ENCODE assay signal across 9 mouse cellular contexts in genomic region chr11:84178571-84178970, GRCm38 (mm10). TPM values are rescaled to one million over a fixed set of nuclear protein-coding genes. Genes with fewer than 3 reads are reported as not detected.
DNase-seq lines count a peak whose midpoint lies in the region; ATAC-seq and TF ChIP-seq lines count a peak whose summit lies in the region.
"Had no signal": no experiment of that assay in that cellular context is flagged by ENCODE, and none has a peak within 500 bp of the region (broad histone marks: within the 10 kb centered on the region; RNA-seq: fewer than 3 reads in every experiment).

No protein-coding gene starts in this region.

- peak overlapping the region; percentile 85 for H3K4me2 ChIP-seq in kidney, embryonic 15.5 days
- H3K4me2 ChIP-seq in embryonic facial prominence, embryonic 15.5 days (replicated peaks): peak overlapping the region; percentile 81
- peak overlapping the region; percentile 95 for H3K4me2 ChIP-seq in intestine, postnatal 0 days (replicated peaks; ENCODE audit: low read depth)
- H3K4me2 ChIP-seq in myocyte (ENCODE audit: low read depth): peak overlapping the region; percentile 98

- H3K9me3 ChIP-seq in kidney, embryonic 15.5 days (replicated peaks): no peaks in the 10 kb centered on the region
- H3K9me3 ChIP-seq in embryonic facial prominence, embryonic 15.5 days (replicated peaks): no peaks in the 10 kb centered on the region
- no peaks in the 10 kb centered on the region for H3K9me3 ChIP-seq in intestine, postnatal 0 days (ENCODE audit: control insufficient read depth)

- peak overlapping the region; percentile 92 for H3K27ac ChIP-seq in kidney, embryonic 15.5 days
- peak overlapping the region; percentile 88 for H3K27ac ChIP-seq in embryonic facial prominence, embryonic 15.5 days (replicated peaks)
- H3K27ac ChIP-seq in intestine, postnatal 0 days (ENCODE audit: low read depth, low read length): no peak overlapping the region

- H3ac ChIP-seq in myocyte (ENCODE audit: control insufficient read depth, insufficient read length): no peak overlapping the region

- no peak overlapping the region for H3K9ac ChIP-seq in kidney, embryonic 15.5 days
- H3K9ac ChIP-seq in embryonic facial prominence, embryonic 15.5 days: no peak overlapping the region
- 0 out of 2 replicates have a peak overlapping the region, but pooled peaks have one; percentile 76 for H3K9ac ChIP-seq in intestine, postnatal 0 days (ENCODE audit: low read depth, low read length)

- TF ChIP-seq CTCF in intestine, postnatal 0 days (IDR thresholded peaks at IDR 0.05; ENCODE audit: low read depth): no peak

- peaks cover 19% of the 10 kb centered on the region for H3K4me1 ChIP-seq in kidney, embryonic 15.5 days
- peaks cover 14% of the 10 kb centered on the region for H3K4me1 ChIP-seq in embryonic facial prominence, embryonic 15.5 days
- H3K4me1 ChIP-seq in intestine, postnatal 0 days (replicated peaks; ENCODE audit: control insufficient read depth, insufficient read depth, low read length): no peaks in the 10 kb centered on the region

- peak overlapping the region; percentile 80 for H3K4me3 ChIP-seq in kidney, embryonic 15.5 days (replicated peaks)
- H3K4me3 ChIP-seq in embryonic facial prominence, embryonic 15.5 days (replicated peaks): peak overlapping the region; percentile 88; the same call in 1 of the 2 replicates
- peak overlapping the region; percentile 94; the same call in 1 of the 2 replicates for H3K4me3 ChIP-seq in intestine, postnatal 0 days (ENCODE audit: low read depth, low read length)
- peak overlapping the region; percentile 53 for H3K4me3 ChIP-seq in myocyte

- peaks cover 35% of the 10 kb centered on the region for H3K79me2 ChIP-seq in myocyte (ENCODE audit: control insufficient read depth, insufficient read depth)

- TF ChIP-seq POLR2A in myocyte (IDR thresholded peaks at IDR 0.05; ENCODE audit: insufficient read length, low read depth): no peak

- DNase-seq in kidney, postnatal 10 days: no peak
- no peak for DNase-seq in spleen, postnatal 4 days (ENCODE audit: low spot score in 2 of 2)
- no peak for DNase-seq in thymus, postnatal 36 days

- ATAC-seq in kidney, embryonic 15.5 days (replicated peaks; ENCODE audit: low FRiP score): no peak
- ATAC-seq in embryonic facial prominence, embryonic 15.5 days (ENCODE audit: insufficient number of reproducible peaks, low FRiP score, low TSS enrichment, low read depth): no peak
- ATAC-seq in intestine, postnatal 0 days: no peak
- no peak for ATAC-seq in activated CD4-positive, CD25-positive, alpha-beta regulatory T cell, adult 4 months

- H3K27me3 ChIP-seq in kidney, embryonic 15.5 days: no peaks in the 10 kb centered on the region
- H3K27me3 ChIP-seq in embryonic facial prominence, embryonic 15.5 days: no peaks in the 10 kb centered on the region
- H3K27me3 ChIP-seq in intestine, postnatal 0 days (replicated peaks; ENCODE audit: control insufficient read depth, insufficient read depth, low read length): no peaks in the 10 kb centered on the region
- H3K27me3 ChIP-seq in myocyte (ENCODE audit: control insufficient read depth, insufficient read depth, insufficient read length): no peaks in the 10 kb centered on the region

- H3K36me3 ChIP-seq in kidney, embryonic 15.5 days: no peaks in the 10 kb centered on the region; the same call in 1 of the 2 replicates
- no peaks in the 10 kb centered on the region for H3K36me3 ChIP-seq in embryonic facial prominence, embryonic 15.5 days
- H3K36me3 ChIP-seq in intestine, postnatal 0 days (ENCODE audit: control insufficient read depth, insufficient read depth): no peaks in the 10 kb centered on the region
- no peaks in the 10 kb centered on the region for H3K36me3 ChIP-seq in myocyte (ENCODE audit: control insufficient read depth, insufficient read depth)

- 35% methylated on average over 4 of the region's 4 CpGs for WGBS in kidney, embryonic 15.5 days
- 31% methylated on average over 4 of the region's 4 CpGs for WGBS in embryonic facial prominence, embryonic 15.5 days
- 51% methylated on average over 4 of the region's 4 CpGs for WGBS in intestine, postnatal 0 days

TF ChIP-seq in myocyte, 11 proteins besides CTCF, POLR2A, EP300 and RAD21:
- no peak for TF ChIP-seq TCF12 (IDR thresholded peaks at IDR 0.05; ENCODE audit: insufficient read depth, poor library complexity, severe bottlenecking)
- no peak for TF ChIP-seq MYOG (IDR thresholded peaks at IDR 0.05; ENCODE audit: control insufficient read depth in 1 of 3, insufficient read depth in 1 of 3, insufficient read length in 2 of 3, low read depth in 2 of 3)
- no peak for TF ChIP-seq E2F4 (IDR thresholded peaks at IDR 0.05; ENCODE audit: insufficient read depth)

RNA-seq across cellular contexts. Expression of gene Gm11437, which starts 11.3 kb away (rescaled TPM):
- polyA plus RNA-seq in kidney, embryonic 15.5 days (2015; fragmentation: Nextera tagmentation; extraction: Ambion mirVana): 0.12 TPM in 1 of 2 replicates, not detected in the other
- not detected in 2 replicates for polyA plus RNA-seq in embryonic facial prominence, embryonic 15.5 days (2015; fragmentation: Nextera tagmentation; extraction: Ambion mirVana)
- polyA plus RNA-seq in intestine, postnatal 0 days (2015; fragmentation: Nextera tagmentation; extraction: Ambion mirVana): 0.24 TPM in 1 of 2 replicates, not detected in the other
- polyA plus RNA-seq in myocyte (2012; fragmentation: generic; extraction: Trizol): not detected
- not detected for polyA plus RNA-seq in activated CD4-positive, CD25-positive, alpha-beta regulatory T cell, adult 4 months (2017; shearing (Covaris generic))
- polyA plus RNA-seq: spleen, adult 2 months had no signal

RNA-seq across cellular contexts. Expression of gene Acaca, which starts 49.1 kb away (rescaled TPM):
- polyA plus RNA-seq in kidney, embryonic 15.5 days (2015; fragmentation: Nextera tagmentation; extraction: Ambion mirVana): 11.6 and 14.4 TPM in 2 replicates
- 12.3 and 14.4 TPM in 2 replicates for polyA plus RNA-seq in embryonic facial prominence, embryonic 15.5 days (2015; fragmentation: Nextera tagmentation; extraction: Ambion mirVana)
- 2.5 and 3.1 TPM in 2 replicates for polyA plus RNA-seq in intestine, postnatal 0 days (2015; fragmentation: Nextera tagmentation; extraction: Ambion mirVana)
- polyA plus RNA-seq in myocyte (2012; fragmentation: generic; extraction: Trizol): 49.9 TPM
- 1 to 10 TPM; 4.9 to 5.2 TPM for polyA plus RNA-seq in activated CD4-positive, CD25-positive, alpha-beta regulatory T cell, adult 4 months (2017; shearing (Covaris generic))

RNA-seq across cellular contexts. Expression of gene Tada2a, which starts 49.2 kb away (rescaled TPM):
- polyA plus RNA-seq in kidney, embryonic 15.5 days (2015; fragmentation: Nextera tagmentation; extraction: Ambion mirVana): 34.6 and 35.1 TPM in 2 replicates
- polyA plus RNA-seq in embryonic facial prominence, embryonic 15.5 days (2015; fragmentation: Nextera tagmentation; extraction: Ambion mirVana): 32.9 and 34.7 TPM in 2 replicates
- 8.3 and 9.8 TPM in 2 replicates for polyA plus RNA-seq in intestine, postnatal 0 days (2015; fragmentation: Nextera tagmentation; extraction: Ambion mirVana)
- 12.4 TPM for polyA plus RNA-seq in myocyte (2012; fragmentation: generic; extraction: Trizol)
- polyA plus RNA-seq in activated CD4-positive, CD25-positive, alpha-beta regulatory T cell, adult 4 months (2017; shearing (Covaris generic)): 10 to 100 TPM; 13.1 to 13.2 TPM
